Comparison of ENCODE assay signal across 9 mouse cellular contexts in the genomic region with DNA sequence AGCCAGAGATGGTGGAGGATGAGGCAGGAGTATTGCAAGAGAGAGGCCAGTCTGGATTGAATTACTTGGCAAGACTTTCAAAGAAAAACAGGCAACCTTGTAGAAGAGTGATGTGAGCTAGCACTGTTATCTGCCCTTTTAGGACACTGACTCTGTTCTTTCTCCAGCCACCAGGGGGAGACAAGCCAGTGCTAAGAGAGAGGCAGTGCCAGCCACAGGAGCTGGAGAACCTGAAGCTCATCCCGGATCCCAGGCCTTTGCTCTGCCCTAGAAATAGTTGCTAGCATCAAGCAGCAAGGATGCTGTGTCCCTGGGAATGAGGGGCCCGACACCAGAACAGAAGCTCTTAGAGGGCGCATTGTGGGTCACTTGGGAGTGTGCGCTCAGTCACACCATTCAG. TPM values are rescaled to one million over a fixed set of nuclear protein-coding genes. Genes with fewer than 3 reads are reported as not detected.
DNase-seq lines count a peak whose midpoint lies in the region; ATAC-seq lines count a peak whose summit lies in the region.
"Had no signal": no experiment of that assay in that cellular context is flagged by ENCODE, and none has a peak within 500 bp of the region (broad histone marks: within the 10 kb centered on the region; RNA-seq: fewer than 3 reads in every experiment).

No protein-coding gene starts in this region.

- H3K27ac ChIP-seq in kidney, embryonic 14.5 days (ENCODE audit: low read depth, low read length), result no peak overlapping the region
- no peak overlapping the region for H3K27ac ChIP-seq in liver, embryonic 13.5 days
- no peak overlapping the region for H3K27ac ChIP-seq in neural tube, embryonic 14.5 days (ENCODE audit: low read depth, low read length)
- H3K27ac ChIP-seq: stomach, embryonic 15.5 days had no signal

- H3K4me1 ChIP-seq in kidney, embryonic 14.5 days (ENCODE audit: control insufficient read depth, insufficient read depth, low read length), result no peaks in the 10 kb centered on the region
- H3K4me1 ChIP-seq in liver, embryonic 13.5 days (replicated peaks), result no peaks in the 10 kb centered on the region
- H3K4me1 ChIP-seq in neural tube, embryonic 14.5 days (ENCODE audit: control insufficient read depth, insufficient read depth, low read length), result no peaks in the 10 kb centered on the region
- H3K4me1 ChIP-seq: stomach, embryonic 15.5 days had no signal

- no peaks in the 10 kb centered on the region for H3K27me3 ChIP-seq in kidney, embryonic 14.5 days (ENCODE audit: control insufficient read depth, insufficient read depth, low read length)
- H3K27me3 ChIP-seq in liver, embryonic 13.5 days, result no peaks in the 10 kb centered on the region
- H3K27me3 ChIP-seq in neural tube, embryonic 14.5 days (ENCODE audit: control insufficient read depth, insufficient read depth, low read length), result no peaks in the 10 kb centered on the region
- H3K27me3 ChIP-seq: stomach, embryonic 15.5 days had no signal

- DNase-seq in 416B (ENCODE audit: low read depth) (peak; percentile 64), adipocyte (ENCODE audit: low spot score) (peak; percentile 73)
- peak; percentile 36 to 38 for DNase-seq in gastrocnemius, adult 8-10 months (ENCODE audit: low spot score in 2 of 2)
- DNase-seq in liver, embryonic 13.5 days, result peak; percentile 16
- DNase-seq in testis, postnatal 10 days (ENCODE audit: low spot score), result peak; percentile 88

- H3K4me2 ChIP-seq in kidney, embryonic 14.5 days (replicated peaks; ENCODE audit: low read depth, low read length), result no peak overlapping the region
- no peak overlapping the region for H3K4me2 ChIP-seq in liver, embryonic 13.5 days
- no peak overlapping the region for H3K4me2 ChIP-seq in neural tube, embryonic 14.5 days (ENCODE audit: low read depth, low read length)
- H3K4me2 ChIP-seq: stomach, embryonic 15.5 days had no signal

- H3K9ac ChIP-seq in kidney, embryonic 14.5 days (ENCODE audit: low read depth, low read length), result no peak overlapping the region
- H3K9ac ChIP-seq in liver, embryonic 13.5 days, result no peak overlapping the region
- no peak overlapping the region for H3K9ac ChIP-seq in neural tube, embryonic 14.5 days (replicated peaks; ENCODE audit: low read depth, low read length)
- H3K9ac ChIP-seq: stomach, embryonic 15.5 days had no signal

- no peak overlapping the region for H3K4me3 ChIP-seq in kidney, embryonic 14.5 days (ENCODE audit: low read length)
- H3K4me3 ChIP-seq in liver, embryonic 13.5 days (replicated peaks), result no peak overlapping the region
- no peak overlapping the region for H3K4me3 ChIP-seq in neural tube, embryonic 14.5 days (ENCODE audit: low read depth, low read length)
- H3K4me3 ChIP-seq: stomach, embryonic 15.5 days had no signal

- H3K9me3 ChIP-seq in kidney, embryonic 14.5 days (ENCODE audit: control insufficient read depth, low read length), result no peaks in the 10 kb centered on the region
- no peaks in the 10 kb centered on the region for H3K9me3 ChIP-seq in liver, embryonic 13.5 days (replicated peaks)
- no peaks in the 10 kb centered on the region for H3K9me3 ChIP-seq in neural tube, embryonic 14.5 days (ENCODE audit: control insufficient read depth, low read length)
- H3K9me3 ChIP-seq: stomach, embryonic 15.5 days had no signal

- H3K36me3 ChIP-seq in kidney, embryonic 14.5 days (ENCODE audit: control insufficient read depth, insufficient read depth, low read length), result peaks cover 30% of the 10 kb centered on the region; the same call in 1 of the 2 replicates
- H3K36me3 ChIP-seq in liver, embryonic 13.5 days, result peaks cover 21% of the 10 kb centered on the region
- peaks cover 31% of the 10 kb centered on the region for H3K36me3 ChIP-seq in neural tube, embryonic 14.5 days (ENCODE audit: control insufficient read depth, insufficient read depth, low read length)
- H3K36me3 ChIP-seq: stomach, embryonic 15.5 days had no signal

- 73% methylated on average over 4 of the region's 4 CpGs for WGBS in kidney, embryonic 14.5 days
- 77% methylated on average over 4 of the region's 4 CpGs for WGBS in liver, embryonic 13.5 days (ENCODE audit: insufficient replicate concordance)
- WGBS in neural tube, embryonic 14.5 days, result 85% methylated on average over 4 of the region's 4 CpGs

- peak; percentile 84; the same call in 1 of the 2 replicates for ATAC-seq in common myeloid progenitor, adult 5-6 weeks (replicated peaks; ENCODE audit: low read depth, poor library complexity, severe bottlenecking)
- peak; percentile 68 for ATAC-seq in kidney, embryonic 14.5 days (ENCODE audit: low FRiP score, low TSS enrichment)
- no peak for ATAC-seq in liver, embryonic 13.5 days (ENCODE audit: low read depth)
- peak; percentile 84 for ATAC-seq in neural tube, embryonic 14.5 days (ENCODE audit: low read depth)

RNA-seq across cellular contexts. Expression of a gene that starts 25.0 kb away (rescaled TPM):
- total RNA-seq in common myeloid progenitor, adult 5-6 weeks (2017), result 8.5 and 9.2 TPM in 2 replicates
- total RNA-seq in gastrocnemius, adult 8-10 months (2022), result 10 to 100 TPM; 30.6 to 46.6 (median 38.2) TPM
- polyA plus RNA-seq in kidney, embryonic 14.5 days (2014; fragmentation: Nextera tagmentation; extraction: Ambion mirVana), result 5.0 and 8.8 TPM in 2 replicates
- polyA plus RNA-seq in liver, embryonic 13.5 days (2015; fragmentation: Nextera tagmentation; extraction: Ambion mirVana), result 2.0 and 2.5 TPM in 2 replicates
- 21.6 and 25.6 TPM in 2 replicates for polyA plus RNA-seq in neural tube, embryonic 14.5 days (2014; fragmentation: Nextera tagmentation; extraction: Ambion mirVana)

RNA-seq across cellular contexts. Expression of a gene that starts 25.5 kb away (rescaled TPM):
- 0.58 and 2.0 TPM in 2 replicates for total RNA-seq in common myeloid progenitor, adult 5-6 weeks (2017)
- 1 to 10 TPM in 3 of 4 experiments, under 1 TPM in 1; 0.85 to 1.5 (median 1.3) TPM for total RNA-seq in gastrocnemius, adult 8-10 months (2022)
- polyA plus RNA-seq in kidney, embryonic 14.5 days (2014; fragmentation: Nextera tagmentation; extraction: Ambion mirVana), result 4.3 and 7.4 TPM in 2 replicates
- 0.81 and 0.82 TPM in 2 replicates for polyA plus RNA-seq in liver, embryonic 13.5 days (2015; fragmentation: Nextera tagmentation; extraction: Ambion mirVana)
- 9.7 and 11.3 TPM in 2 replicates for polyA plus RNA-seq in neural tube, embryonic 14.5 days (2014; fragmentation: Nextera tagmentation; extraction: Ambion mirVana)

Comparison
In these comparisons a context has a peak if more than half of its experiments do, and no peak if none do; other contexts are left out.
1. DNase-seq: peak in every context shown above with its lines; median percentile 88 in testis, postnatal 10 days; 73 in adipocyte; 64 in 416B; 37 in gastrocnemius, adult 8-10 months; 16 in liver, embryonic 13.5 days.